Mouse (Mus musculus): ENCODE measurements at regions not wholly inside any gene's neighbourhood (a gene's known extent, or its start where the extent isn't known, plus 50 kb on each side); places are given as distances from the start of the nearest gene placed in this dataset.

GRCm38 (mm10) chr9:24896498-24897261 lies 122.6 kb upstream of the Tbx20 start:
- no peak overlapping the region for H3K9ac ChIP-seq (ENCODE audit: control insufficient read depth, low read depth, low read length, poor library complexity, severe bottlenecking)
- no peaks in the 10 kb centered on the region for H3K36me3 ChIP-seq (ENCODE audit: control insufficient read depth in 1 of 2, insufficient read depth in 2 of 2, low read length in 2 of 2)
- no peak for DNase-seq (ENCODE audit: low read depth, low spot score)
- H3K9me3 ChIP-seq (replicated peaks; ENCODE audit: insufficient read depth, low read length) = no peaks in the 10 kb centered on the region
- H3K79me2 ChIP-seq (ENCODE audit: control insufficient read depth, insufficient read depth, low read length, poor library complexity) = no peaks in the 10 kb centered on the region
- no peak overlapping the region for H3K4me3 ChIP-seq (ENCODE audit: control insufficient read depth in 1 of 2, insufficient read depth in 1 of 2, low read depth in 2 of 2, low read length in 2 of 2)
- H3K27ac ChIP-seq (ENCODE audit: control insufficient read depth, low read depth, low read length) = no peak overlapping the region
- H3K27me3 ChIP-seq (ENCODE audit: control insufficient read depth in 1 of 2, insufficient read depth in 2 of 2, low read length in 2 of 2) = no peaks in the 10 kb centered on the region; a peak in 1 of 4 replicates
- H3K4me1 ChIP-seq (ENCODE audit: control insufficient read depth in 1 of 2, insufficient read depth in 2 of 2, low read length in 2 of 2) = no peaks in the 10 kb centered on the region
- TF ChIP-seq ZC3H11A (IDR thresholded peaks at IDR 0.05; ENCODE audit: low read depth, low read length) (no peak), UBTF (IDR thresholded peaks at IDR 0.05; ENCODE audit: borderline replicate concordance, insufficient read depth, low read depth, low read length) (no peak)

DNA sequence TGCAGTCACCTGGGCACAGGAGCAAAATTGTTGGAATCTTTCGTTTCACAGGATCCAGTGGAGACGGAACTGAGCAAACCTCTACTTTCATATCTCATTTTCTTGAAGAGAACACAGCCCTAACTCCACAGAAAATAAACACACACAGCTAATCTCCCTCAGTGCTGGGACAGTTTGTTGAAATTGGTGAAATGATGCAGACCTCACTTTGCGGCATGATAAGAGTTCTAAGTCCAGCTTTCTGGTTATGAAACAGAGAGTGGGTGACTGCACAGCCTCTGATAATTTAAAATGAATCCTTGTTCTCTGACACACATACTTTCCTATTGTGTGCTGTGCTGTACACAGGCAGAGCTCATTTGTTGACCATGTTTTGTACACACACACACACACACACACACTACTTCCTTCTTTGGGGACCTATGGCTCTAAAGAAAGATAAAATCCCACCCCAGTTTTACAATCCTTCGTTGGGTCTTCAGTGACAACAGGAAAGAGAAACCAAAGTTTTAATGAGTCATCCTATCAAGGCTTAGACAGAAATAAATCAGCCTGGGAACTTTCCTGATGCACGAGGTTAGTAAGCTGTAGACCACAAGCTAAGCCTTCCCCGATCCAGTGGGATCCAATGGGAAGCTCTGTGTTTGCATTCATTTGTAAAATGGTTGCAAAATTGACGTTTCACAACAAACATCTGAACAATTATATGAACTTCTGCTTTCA lies 125.3 kb upstream of the Tbx20 start:
- no peaks in the 10 kb centered on the region for H3K27me3 ChIP-seq (ENCODE audit: control insufficient read depth in 1 of 2, insufficient read depth in 2 of 2, low read length in 2 of 2)
- H3K4me1 ChIP-seq (ENCODE audit: control insufficient read depth in 1 of 2, insufficient read depth in 2 of 2, low read length in 2 of 2) = no peaks in the 10 kb centered on the region
- H3K27ac ChIP-seq (ENCODE audit: control insufficient read depth, low read depth, low read length) = no peak overlapping the region
- H3K9ac ChIP-seq (ENCODE audit: control insufficient read depth, low read depth, low read length, poor library complexity, severe bottlenecking) = no peak overlapping the region
- H3K36me3 ChIP-seq (ENCODE audit: control insufficient read depth in 1 of 2, insufficient read depth in 2 of 2, low read length in 2 of 2) = no peaks in the 10 kb centered on the region
- H3K4me3 ChIP-seq (ENCODE audit: control insufficient read depth in 1 of 2, insufficient read depth in 1 of 2, low read depth in 2 of 2, low read length in 2 of 2) = no peak overlapping the region
- no peaks in the 10 kb centered on the region for H3K9me3 ChIP-seq (replicated peaks; ENCODE audit: insufficient read depth, low read length)
- no peaks in the 10 kb centered on the region for H3K79me2 ChIP-seq (ENCODE audit: control insufficient read depth, insufficient read depth, low read length, poor library complexity)
- TF ChIP-seq RCOR1 (IDR thresholded peaks at IDR 0.05; ENCODE audit: low read depth, low read length) = no peak
- DNase-seq (ENCODE audit: low read depth, low spot score) = peak; percentile 1

DNA sequence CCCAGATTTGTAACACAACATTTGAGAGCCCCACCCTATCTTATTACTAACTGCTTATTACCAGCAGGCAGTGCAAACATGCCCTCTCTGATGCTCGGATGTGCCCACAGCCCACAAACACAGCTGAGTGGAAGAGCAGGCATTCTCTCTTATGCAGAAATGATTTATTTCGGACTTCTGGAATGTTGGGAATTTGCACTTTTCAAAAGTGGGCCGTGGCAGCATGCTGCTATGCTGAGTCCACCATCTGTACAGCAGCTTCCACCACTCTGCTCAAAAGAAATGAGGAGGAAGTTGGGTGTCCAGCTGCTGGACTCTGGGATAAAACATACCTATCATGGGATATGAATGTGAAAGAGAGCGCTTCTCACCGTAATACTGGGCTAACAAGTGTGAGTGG lies 129.6 kb upstream of the Tbx20 start:
- Histone ChIP-seq H3K9me3 (replicated peaks; ENCODE audit: insufficient read depth, low read length) (no peaks in the 10 kb centered on the region), H3K36me3 (ENCODE audit: control insufficient read depth in 1 of 2, insufficient read depth in 2 of 2, low read length in 2 of 2) (no peaks in the 10 kb centered on the region)
- TF ChIP-seq MYC (IDR thresholded peaks at IDR 0.05; ENCODE audit: low read depth, low read length) = no peak
- TF ChIP-seq UBTF (IDR thresholded peaks at IDR 0.05; ENCODE audit: borderline replicate concordance, insufficient read depth, low read depth, low read length) = no peak
- no peak for TF ChIP-seq CHD2 (IDR thresholded peaks at IDR 0.05; ENCODE audit: low read length)
- no peak for TF ChIP-seq BHLHE40 (IDR thresholded peaks at IDR 0.05; ENCODE audit: borderline replicate concordance, low read depth, low read length)
- no peak for TF ChIP-seq TAL1 (IDR thresholded peaks at IDR 0.05; ENCODE audit: low read length)
- TF ChIP-seq JUND (IDR thresholded peaks at IDR 0.05; ENCODE audit: low read depth, low read length) = no peak
- no peak for TF ChIP-seq GABPA (IDR thresholded peaks at IDR 0.05; ENCODE audit: low read depth, low read length)
- no peak for TF ChIP-seq CTCF (IDR thresholded peaks at IDR 0.05 in 2 of 3, conservative IDR thresholded peaks at IDR 0.05 in 1 of 3; ENCODE audit: control insufficient read depth in 1 of 3, insufficient read depth in 1 of 3, low read depth in 2 of 3, low read length in 3 of 3, poor library complexity in 1 of 3, severe bottlenecking in 1 of 3)
- no peak for TF ChIP-seq RAD21 (IDR thresholded peaks at IDR 0.05; ENCODE audit: low read depth, low read length)
- no peak for TF ChIP-seq MAZ (IDR thresholded peaks at IDR 0.05; ENCODE audit: low read depth, low read length)
- no peak for TF ChIP-seq ELF1 (IDR thresholded peaks at IDR 0.05; ENCODE audit: low read depth, low read length)

More for the DNA sequence above, 129.6 kb upstream of the Tbx20 start:
- Histone ChIP-seq H3K9ac (ENCODE audit: control insufficient read depth, low read depth, low read length, poor library complexity, severe bottlenecking) (no peak overlapping the region), H3K4me3 (ENCODE audit: control insufficient read depth in 1 of 2, insufficient read depth in 1 of 2, low read depth in 2 of 2, low read length in 2 of 2) (no peak overlapping the region), H3K4me1 (ENCODE audit: control insufficient read depth in 1 of 2, insufficient read depth in 2 of 2, low read length in 2 of 2) (no peaks in the 10 kb centered on the region), H3K27ac (ENCODE audit: control insufficient read depth, low read depth, low read length) (no peak overlapping the region), H3K79me2 (ENCODE audit: control insufficient read depth, insufficient read depth, low read length, poor library complexity) (no peaks in the 10 kb centered on the region), H3K27me3 (ENCODE audit: control insufficient read depth in 1 of 2, insufficient read depth in 2 of 2, low read length in 2 of 2) (no peaks in the 10 kb centered on the region)
- no peak for DNase-seq (ENCODE audit: low read depth, low spot score)
